Mouse (Mus musculus) hindbrain, embryonic 16.5 days (tissue): ENCODE results near the gene Zbtb20. TPM values are rescaled to one million over a fixed set of nuclear protein-coding genes. Genes with fewer than 3 reads are reported as not detected.

ENCODE experiments used
- ATAC-seq: fragments of 200-750 bp; cut with Nextera tagmentation; 2 replicates; pipeline ENCODE4 v1.8.0; 2017; ENCODE audit warnings: moderate TSS enrichment, moderate library complexity
- H3K27ac ChIP-seq: fragments of 300-500 bp; sonication (generic); 2 replicates; pipeline ENCODE4 v1.5.1; 2014; ENCODE audit warnings: low read depth, mild to moderate bottlenecking, control low read depth, low read length, moderate library complexity
- H3K27me3 ChIP-seq: fragments of 300-500 bp; sonication (generic); replicated peaks from 2 replicates; pipeline ENCODE4 v1.6.1; 2014; ENCODE audit warnings: low read length; ENCODE audit not compliant: control insufficient read depth, insufficient read depth
- H3K36me3 ChIP-seq: fragments of 300-500 bp; sonication (generic); 2 replicates; pipeline ENCODE4 v1.6.1; 2014; ENCODE audit warnings: mild to moderate bottlenecking, low read length, moderate library complexity, mixed read lengths; ENCODE audit not compliant: control insufficient read depth, insufficient read depth
- H3K4me1 ChIP-seq: fragments of 300-500 bp; sonication (generic); 2 replicates; pipeline ENCODE4 v1.6.1; 2014; ENCODE audit warnings: low read depth, low read length; ENCODE audit not compliant: control insufficient read depth, insufficient read depth
- H3K4me2 ChIP-seq: fragments of 300-500 bp; sonication (generic); 2 replicates; pipeline ENCODE4 v1.6.1; 2014; ENCODE audit warnings: mild to moderate bottlenecking, low read length, control low read depth, moderate library complexity
- H3K4me3 ChIP-seq: fragments of 300-500 bp; sonication (generic); 2 replicates; pipeline ENCODE4 v1.5.1; 2014; ENCODE audit warnings: mild to moderate bottlenecking, low read length, control low read depth, moderate library complexity
- H3K9ac ChIP-seq: fragments of 300-500 bp; sonication (generic); 2 replicates; pipeline ENCODE4 v1.6.1; 2014; ENCODE audit warnings: low read depth, mild to moderate bottlenecking, control low read depth, low read length, moderate library complexity
- H3K9me3 ChIP-seq: fragments of 300-500 bp; sonication (generic); 2 replicates; pipeline ENCODE4 v1.6.1; 2014; ENCODE audit warnings: mild to moderate bottlenecking, low read length, moderate library complexity; ENCODE audit not compliant: control insufficient read depth
- WGBS: fragments of 180-500 bp; shearing (Covaris S2); extraction: QIAGEN DNeasy Blood & Tissue Kit; methylation state at CpG from one replicate; pipeline ENCODE4 v1.1.7; 2014; 5-methylcytosine and 5-hydroxymethylcytosine counted together
- polyA plus RNA-seq: library from polyadenylated mRNA; unstranded; fragments of >200 nt; fragmentation: Nextera tagmentation; extraction: Ambion mirVana; gene quantifications from 2 replicates; pipeline ENCODE4 v1.2.1, GENCODE M21; 2015

The Zbtb20 gene
- polyA plus RNA-seq, 1 experiment from 2014 or later: 46.6 TPM

DNA sequence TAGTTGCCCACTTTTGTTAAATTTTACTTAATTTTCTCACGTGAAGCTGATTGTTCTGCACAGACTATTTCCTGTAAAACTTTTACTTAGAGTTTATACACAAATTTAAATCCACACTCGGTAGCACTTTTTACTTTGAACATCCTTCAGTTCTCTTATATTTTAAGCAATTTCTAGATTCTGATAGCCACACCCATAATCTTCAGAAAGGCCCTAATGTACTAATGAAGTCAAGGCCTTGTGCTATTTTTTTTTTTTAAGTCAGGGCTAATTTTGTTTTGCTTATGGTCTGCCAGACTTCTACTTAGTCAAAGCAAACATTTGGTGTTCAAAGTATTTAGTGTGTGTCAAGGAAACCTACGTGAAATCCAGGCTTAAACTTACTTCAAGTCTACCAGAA lies 1.7 kb upstream of the Zbtb20 start:
- 61% methylated on average over 3 of the region's 3 CpGs for WGBS
- H3K4me1 ChIP-seq: no peaks in the 10 kb centered on the region; the same call in 1 of the 2 replicates
- no peak for ATAC-seq
- no peaks in the 10 kb centered on the region for H3K27me3 ChIP-seq
- H3K4me2 ChIP-seq: no peak overlapping the region
- no peaks in the 10 kb centered on the region for H3K36me3 ChIP-seq
- no peak overlapping the region for H3K4me3 ChIP-seq
- no peak overlapping the region for H3K27ac ChIP-seq
- H3K9me3 ChIP-seq: no peaks in the 10 kb centered on the region
- no peak overlapping the region for H3K9ac ChIP-seq

DNA sequence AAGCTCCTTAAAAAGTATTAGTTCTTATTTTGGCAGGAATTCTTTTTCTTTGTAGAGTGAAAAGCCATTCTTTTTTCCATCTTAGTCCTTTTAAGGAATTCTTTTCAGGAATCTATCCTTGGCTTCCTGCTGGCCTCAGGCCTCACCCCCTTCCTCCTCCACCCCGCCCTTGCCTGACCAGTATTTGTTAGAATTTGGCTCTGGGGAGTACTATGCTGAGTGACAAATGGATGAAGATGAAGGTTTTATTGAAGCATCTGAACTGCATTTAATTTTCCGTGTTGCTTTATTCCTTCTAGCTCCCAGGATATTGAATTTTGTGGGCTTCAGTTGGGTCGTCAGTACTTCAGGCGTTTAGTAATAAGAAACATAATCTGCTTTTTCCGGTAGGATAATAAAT lies 1.2 kb upstream of the Zbtb20 start:
- peak overlapping the region; percentile 81 for H3K9ac ChIP-seq
- H3K4me1 ChIP-seq: no peaks in the 10 kb centered on the region; the same call in 1 of the 2 replicates
- no peak for ATAC-seq
- H3K4me3 ChIP-seq: peak overlapping the region; percentile 59
- peak overlapping the region; percentile 55 for H3K4me2 ChIP-seq
- H3K36me3 ChIP-seq: no peaks in the 10 kb centered on the region
- no peaks in the 10 kb centered on the region for H3K9me3 ChIP-seq
- WGBS: 0% methylated on average over 5 of the region's 5 CpGs
- H3K27ac ChIP-seq: peak overlapping the region; percentile 95
- no peaks in the 10 kb centered on the region for H3K27me3 ChIP-seq

- Histone ChIP-seq H3K27me3 (no peaks in the 10 kb centered on the region), H3K4me1 (no peaks in the 10 kb centered on the region; the same call in 1 of the 2 replicates), H3K9ac (peak overlapping the region; percentile 81), H3K27ac (peak overlapping the region; percentile 96), H3K36me3 (no peaks in the 10 kb centered on the region), H3K4me3 (peak overlapping the region; percentile 88), H3K4me2 (peak overlapping the region; percentile 55), H3K9me3 (no peaks in the 10 kb centered on the region)
- WGBS: under 1% methylated on average over 52 of the region's 54 CpGs
- peak; percentile 98 for ATAC-seq
Measured at GRCm38 (mm10) chr16:42874910-42875851, 500 bp upstream of the Zbtb20 start.

DNA sequence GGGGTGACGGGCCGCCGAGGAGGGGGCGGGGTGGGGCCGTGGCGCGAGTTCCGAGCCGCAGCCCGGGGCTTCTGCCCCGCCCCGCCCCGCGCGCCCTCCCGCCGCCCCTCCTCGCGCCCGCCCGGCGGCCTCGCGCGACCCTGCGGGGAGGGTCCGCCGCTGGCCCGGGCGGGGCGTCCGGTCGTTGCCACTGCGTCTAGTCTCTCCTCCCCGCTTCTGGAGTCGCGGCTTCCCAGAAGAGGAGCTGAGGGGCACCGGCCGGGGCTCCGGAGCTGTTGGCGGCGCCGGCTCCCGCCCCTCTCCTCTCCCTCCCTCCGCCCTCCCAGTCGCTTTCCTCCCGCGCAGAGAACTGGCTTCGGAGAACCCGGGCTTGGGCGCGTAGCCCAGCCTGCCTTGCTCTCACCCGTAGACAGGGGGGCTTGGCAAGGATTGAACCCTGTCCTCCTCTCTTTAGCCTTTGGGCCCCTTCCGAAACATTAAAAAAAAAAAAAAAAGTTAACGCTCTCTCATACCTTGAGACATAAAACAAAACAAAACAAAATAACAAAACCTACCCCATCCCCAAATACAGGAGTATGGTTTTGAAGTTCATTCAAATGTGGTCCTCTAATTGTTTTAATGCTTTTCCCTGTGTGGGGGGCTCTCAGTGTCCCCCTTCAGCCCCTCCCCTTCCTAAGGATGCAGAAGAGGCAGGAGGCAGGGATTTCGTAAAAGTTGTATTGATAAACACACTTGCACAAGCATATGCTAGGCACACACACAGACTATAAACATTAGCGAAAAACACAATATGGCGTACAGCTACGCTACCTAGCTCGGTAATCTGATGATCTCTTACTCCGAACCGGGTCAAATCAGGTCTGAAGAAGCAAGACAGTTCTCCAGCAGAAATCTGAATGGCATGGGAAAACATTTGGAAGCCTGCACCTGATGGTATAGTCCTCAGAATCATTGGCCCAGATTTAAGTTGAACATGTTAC lies 630 bp downstream of the Zbtb20 start:
- H3K27ac ChIP-seq: peak overlapping the region; percentile 96
- peak; percentile 38 for ATAC-seq
- H3K27me3 ChIP-seq: no peaks in the 10 kb centered on the region
- 1% methylated on average over 31 of the region's 62 CpGs for WGBS
- H3K36me3 ChIP-seq: no peaks in the 10 kb centered on the region
- H3K9me3 ChIP-seq: no peaks in the 10 kb centered on the region
- no peaks in the 10 kb centered on the region; the same call in 1 of the 2 replicates for H3K4me1 ChIP-seq
- peak overlapping the region; percentile 86 for H3K4me2 ChIP-seq
- peak overlapping the region; percentile 88 for H3K4me3 ChIP-seq
- H3K9ac ChIP-seq: peak overlapping the region; percentile 85

DNA sequence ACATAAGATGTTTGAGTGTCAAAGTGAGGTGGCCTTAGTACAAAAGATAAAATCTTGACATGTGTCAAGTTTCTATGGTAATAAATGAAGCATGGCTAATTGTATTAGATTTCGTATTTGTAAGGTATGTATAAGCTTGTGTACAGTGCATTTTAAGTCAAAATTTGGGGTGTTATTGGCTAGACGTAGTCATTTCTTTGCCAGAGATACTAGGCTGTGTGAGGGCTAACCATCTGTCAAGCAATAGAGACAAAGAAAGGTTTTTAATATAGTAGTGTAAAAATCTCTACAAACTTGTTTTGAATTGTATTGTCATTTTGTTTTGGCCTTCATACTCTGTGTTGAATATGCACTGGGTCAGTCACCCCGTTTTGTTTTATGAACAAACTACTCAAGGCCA lies 4.4 kb downstream of the Zbtb20 start:
- H3K4me2 ChIP-seq: no peak overlapping the region
- no peak overlapping the region for H3K9ac ChIP-seq
- no peak overlapping the region for H3K27ac ChIP-seq
- H3K4me3 ChIP-seq: no peak overlapping the region
- ATAC-seq: no peak
- H3K4me1 ChIP-seq: no peaks in the 10 kb centered on the region
- no peaks in the 10 kb centered on the region for H3K9me3 ChIP-seq
- H3K36me3 ChIP-seq: no peaks in the 10 kb centered on the region
- WGBS: 74% methylated on average over 3 of the region's 3 CpGs
- H3K27me3 ChIP-seq: no peaks in the 10 kb centered on the region

DNA sequence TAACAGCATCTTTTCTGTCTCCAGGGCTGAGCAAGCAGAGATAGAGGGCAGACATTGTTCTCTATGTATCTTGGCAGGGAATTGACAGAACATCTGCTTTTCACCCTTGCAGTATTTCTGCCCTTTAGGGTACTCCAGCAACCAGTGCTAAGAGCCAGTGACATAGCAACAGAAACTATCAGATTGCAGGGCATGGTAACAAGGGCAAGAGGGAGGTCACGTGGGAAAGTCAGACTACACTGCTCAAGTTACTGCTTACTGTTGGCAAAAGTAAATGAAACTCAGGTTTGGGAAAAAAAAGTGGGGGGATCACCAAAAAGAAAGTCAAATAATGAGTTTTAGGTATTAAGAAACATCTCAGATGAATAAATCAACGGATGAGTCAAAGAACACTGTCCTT lies 9.9 kb downstream of the Zbtb20 start:
- WGBS: 64% methylated on average over 2 of the region's 2 CpGs
- Histone ChIP-seq H3K4me1 (no peaks in the 10 kb centered on the region), H3K4me2 (no peak overlapping the region), H3K36me3 (no peaks in the 10 kb centered on the region), H3K4me3 (no peak overlapping the region), H3K9ac (no peak overlapping the region), H3K9me3 (no peaks in the 10 kb centered on the region), H3K27ac (no peak overlapping the region), H3K27me3 (no peaks in the 10 kb centered on the region)
- no peak for ATAC-seq

DNA sequence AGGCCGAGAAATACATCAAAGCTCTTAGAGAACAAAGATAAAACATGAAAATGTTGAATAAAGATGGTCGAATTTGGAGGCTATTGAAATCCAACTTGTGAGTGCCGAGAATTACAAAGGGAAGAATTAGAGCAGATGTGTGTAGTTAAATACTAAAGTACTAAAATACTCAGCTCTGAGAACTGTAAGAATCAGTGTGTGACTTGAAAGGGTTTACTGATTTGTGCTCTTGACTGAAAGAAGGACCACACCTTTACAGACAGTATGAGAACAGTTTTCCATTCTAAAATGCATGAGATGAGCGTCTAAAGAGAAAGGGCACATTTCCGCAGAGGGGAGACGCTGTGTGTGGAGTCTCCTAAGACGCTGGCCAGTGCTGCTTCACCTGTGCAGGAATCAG lies 10.3 kb downstream of the Zbtb20 start:
- 85% methylated on average over 7 of the region's 7 CpGs for WGBS
- no peaks in the 10 kb centered on the region for H3K36me3 ChIP-seq

GRCm38 (mm10) chr16:42897125-42897693 lies 21.5 kb downstream of the Zbtb20 start:
- no peak for ATAC-seq
- Histone ChIP-seq H3K36me3 (no peaks in the 10 kb centered on the region), H3K4me2 (no peak overlapping the region), H3K4me3 (no peak overlapping the region), H3K9ac (no peak overlapping the region), H3K27me3 (no peaks in the 10 kb centered on the region), H3K27ac (no peak overlapping the region), H3K9me3 (no peaks in the 10 kb centered on the region), H3K4me1 (no peaks in the 10 kb centered on the region)
- 78% methylated on average over 3 of the region's 3 CpGs for WGBS

More for the DNA sequence above, 10.3 kb downstream of the Zbtb20 start:
- Histone ChIP-seq H3K27ac (no peak overlapping the region), H3K9ac (no peak overlapping the region), H3K27me3 (no peaks in the 10 kb centered on the region), H3K4me3 (no peak overlapping the region), H3K9me3 (no peaks in the 10 kb centered on the region), H3K4me1 (no peaks in the 10 kb centered on the region), H3K4me2 (no peak overlapping the region)
- no peak for ATAC-seq
